Mouse (Mus musculus) midbrain, embryonic 15.5 days (tissue): ENCODE data around the gene Rin2. TPM values are rescaled to one million over a fixed set of nuclear protein-coding genes. Genes with fewer than 3 reads are reported as not detected.

Experiments
- ATAC-seq: fragments of 200-750 bp; cut with Nextera tagmentation; replicated peaks from 2 replicates; pipeline ENCODE4 v1.8.0; 2017; ENCODE audit warnings: moderate TSS enrichment
- H3K27ac ChIP-seq: fragments of 300-500 bp; sonication (generic); 2 replicates; pipeline ENCODE4 v1.5.1; 2015; ENCODE audit warnings: mild to moderate bottlenecking, inconsistent platforms
- H3K27me3 ChIP-seq: fragments of 300-500 bp; sonication (generic); replicated peaks from 2 replicates; pipeline ENCODE4 v1.6.1; 2015; ENCODE audit warnings: inconsistent platforms
- H3K36me3 ChIP-seq: fragments of 300-500 bp; sonication (generic); replicated peaks from 2 replicates; pipeline ENCODE4 v1.6.1; 2015; ENCODE audit warnings: inconsistent platforms
- H3K4me1 ChIP-seq: fragments of 300-500 bp; sonication (generic); 2 replicates; pipeline ENCODE4 v1.6.1; 2015; ENCODE audit warnings: inconsistent platforms
- H3K4me2 ChIP-seq: fragments of 300-500 bp; sonication (generic); 2 replicates; pipeline ENCODE4 v1.6.1; 2015; ENCODE audit warnings: inconsistent platforms, mild to moderate bottlenecking, moderate library complexity
- H3K4me3 ChIP-seq: fragments of 300-500 bp; sonication (generic); 2 replicates; pipeline ENCODE4 v1.5.1; 2015; ENCODE audit warnings: mild to moderate bottlenecking, inconsistent platforms
- H3K9ac ChIP-seq: fragments of 300-500 bp; sonication (generic); 2 replicates; pipeline ENCODE4 v1.6.1; 2015; ENCODE audit warnings: mild to moderate bottlenecking, inconsistent platforms
- H3K9me3 ChIP-seq: fragments of 300-500 bp; sonication (generic); 2 replicates; pipeline ENCODE4 v1.6.1; 2016; ENCODE audit warnings: inconsistent platforms
- WGBS: fragments of 180-500 bp; shearing (Covaris S2); methylation state at CpG from one replicate; pipeline ENCODE4 v1.1.7; 2015; ENCODE audit warnings: mixed read lengths; 5-methylcytosine and 5-hydroxymethylcytosine counted together
- polyA plus RNA-seq: library from polyadenylated mRNA; unstranded; fragments of >200 nt; fragmentation: Nextera tagmentation; extraction: Ambion mirVana; gene quantifications from 2 replicates; pipeline ENCODE4 v1.2.1, GENCODE M21; 2015

Gene Rin2
- polyA plus RNA-seq, 1 experiment from 2014 or later: 19.3 TPM

DNA sequence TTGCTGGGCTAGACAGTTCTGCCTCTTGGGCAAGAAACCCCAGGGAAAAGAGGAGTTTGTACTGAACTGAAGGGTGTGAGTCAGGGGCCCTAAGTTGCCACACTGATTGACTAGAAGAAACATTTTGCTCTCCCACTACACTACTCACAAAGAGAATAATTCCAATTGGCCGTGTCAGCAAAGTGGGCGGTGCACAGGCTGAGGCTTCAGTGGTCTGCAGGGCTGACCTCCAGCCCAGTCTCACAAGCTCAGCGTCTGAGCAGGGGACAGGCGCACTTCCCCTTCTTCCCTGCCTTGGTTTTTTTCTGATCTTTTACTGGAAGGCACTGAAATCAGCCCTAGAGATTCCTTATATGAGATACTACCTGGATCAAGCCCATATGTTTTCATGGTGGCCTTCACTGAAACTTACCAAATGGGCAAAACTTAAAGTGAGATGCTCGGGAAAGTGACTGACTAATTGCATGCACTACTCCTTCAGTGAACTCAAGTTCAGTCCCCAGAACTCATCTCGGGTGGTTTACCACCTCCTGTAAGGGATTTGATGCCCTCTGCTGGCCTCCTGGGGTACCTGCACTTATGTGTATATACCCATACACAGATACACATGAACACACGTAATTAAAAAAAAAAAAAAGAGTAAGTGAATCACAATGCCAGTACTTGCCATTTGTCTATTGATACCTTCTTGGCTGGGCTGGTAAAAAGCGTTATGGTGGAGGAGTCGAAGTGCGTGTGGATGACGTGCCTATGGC lies 191.9 kb downstream of the Rin2 start:
- H3K4me3 ChIP-seq: no peak overlapping the region
- ATAC-seq: no peak
- no peaks in the 10 kb centered on the region for H3K9me3 ChIP-seq
- no peaks in the 10 kb centered on the region for H3K27me3 ChIP-seq
- H3K9ac ChIP-seq: no peak overlapping the region
- no peak overlapping the region for H3K27ac ChIP-seq
- 96% methylated on average over 11 of the region's 11 CpGs for WGBS
- H3K36me3 ChIP-seq: no peaks in the 10 kb centered on the region
- H3K4me1 ChIP-seq: no peaks in the 10 kb centered on the region
- H3K4me2 ChIP-seq: no peak overlapping the region

- no peak for ATAC-seq
- H3K4me2 ChIP-seq: no peak overlapping the region
- WGBS: 78% methylated on average over 4 of the region's 4 CpGs
Observed at GRCm38 (mm10) chr2:145871308-145871707, 196.3 kb downstream of the Rin2 start.

GRCm38 (mm10) chr2:145872099-145872498 lies 197.1 kb downstream of the Rin2 start:
- no peaks in the 10 kb centered on the region for H3K27me3 ChIP-seq
- no peak overlapping the region for H3K4me2 ChIP-seq
- H3K4me3 ChIP-seq: no peak overlapping the region
- no peaks in the 10 kb centered on the region for H3K9me3 ChIP-seq
- H3K27ac ChIP-seq: no peak overlapping the region
- H3K9ac ChIP-seq: no peak overlapping the region
- H3K36me3 ChIP-seq: no peaks in the 10 kb centered on the region
- H3K4me1 ChIP-seq: no peaks in the 10 kb centered on the region
- ATAC-seq: no peak
- 87% methylated on average over 1 of the region's 1 CpGs for WGBS

More at GRCm38 (mm10) chr2:145871308-145871707, 196.3 kb downstream of the Rin2 start:
- Histone ChIP-seq H3K4me1 (no peaks in the 10 kb centered on the region), H3K27ac (no peak overlapping the region), H3K27me3 (no peaks in the 10 kb centered on the region), H3K36me3 (no peaks in the 10 kb centered on the region), H3K4me3 (no peak overlapping the region), H3K9me3 (no peaks in the 10 kb centered on the region), H3K9ac (no peak overlapping the region)

DNA sequence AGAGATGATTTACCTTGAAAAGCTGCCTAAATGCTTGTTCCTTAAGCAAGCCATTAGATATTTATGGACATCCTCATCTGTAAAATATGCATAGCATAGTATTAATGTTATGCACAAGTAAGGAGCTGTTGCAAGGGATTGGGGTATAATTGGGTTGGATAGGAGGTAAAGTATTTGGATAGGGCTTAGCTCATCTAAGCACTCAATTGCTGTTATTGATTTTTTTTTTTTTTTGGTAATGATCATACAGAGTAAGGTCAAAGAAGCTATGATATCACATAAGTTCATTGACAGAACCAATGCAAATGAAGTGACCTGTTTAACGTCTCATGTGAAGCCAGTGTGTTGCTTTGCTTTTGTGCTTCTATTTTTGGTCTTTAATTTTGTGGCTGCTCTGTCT lies 198.9 kb downstream of the Rin2 start:
- WGBS: 75% methylated on average over 1 of the region's 1 CpGs
- H3K9ac ChIP-seq: no peak overlapping the region
- no peak for ATAC-seq
- H3K4me1 ChIP-seq: no peaks in the 10 kb centered on the region
- H3K27ac ChIP-seq: no peak overlapping the region
- H3K4me3 ChIP-seq: no peak overlapping the region
- H3K27me3 ChIP-seq: no peaks in the 10 kb centered on the region
- H3K36me3 ChIP-seq: no peaks in the 10 kb centered on the region; the same call in 1 of the 2 replicates
- H3K9me3 ChIP-seq: no peaks in the 10 kb centered on the region
- no peak overlapping the region for H3K4me2 ChIP-seq

GRCm38 (mm10) chr2:145874879-145875482 lies 200.0 kb downstream of the Rin2 start:
- no peaks in the 10 kb centered on the region for H3K9me3 ChIP-seq
- H3K4me2 ChIP-seq: no peak overlapping the region
- H3K4me1 ChIP-seq: no peaks in the 10 kb centered on the region
- H3K9ac ChIP-seq: no peak overlapping the region
- H3K36me3 ChIP-seq: peaks cover 2% of the 10 kb centered on the region; the same call in 1 of the 2 replicates
- H3K27me3 ChIP-seq: no peaks in the 10 kb centered on the region
- 75% methylated on average over 3 of the region's 3 CpGs for WGBS
- H3K27ac ChIP-seq: no peak overlapping the region
- ATAC-seq: no peak
- H3K4me3 ChIP-seq: no peak overlapping the region

DNA sequence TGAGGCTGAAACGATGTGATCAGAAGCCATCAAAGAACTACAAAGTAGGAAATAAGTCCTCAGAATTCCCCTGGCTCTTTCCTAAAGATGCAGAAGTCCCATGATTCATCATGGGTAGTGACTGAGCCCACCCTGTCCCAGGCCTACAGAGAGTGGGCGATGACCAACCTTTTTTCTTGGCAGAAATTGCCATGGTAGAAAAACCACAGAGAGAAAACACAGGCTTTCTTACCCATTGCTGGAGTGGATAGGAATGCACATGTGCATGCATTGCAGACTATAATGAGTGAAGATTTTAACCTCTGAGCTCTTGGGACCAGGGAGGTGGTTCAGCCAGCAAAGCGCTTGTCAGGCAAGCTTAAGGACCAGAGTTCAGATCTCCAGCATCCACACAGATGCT lies 202.2 kb downstream of the Rin2 start:
- no peaks in the 10 kb centered on the region for H3K4me1 ChIP-seq
- H3K36me3 ChIP-seq: peaks cover 2% of the 10 kb centered on the region; the same call in 1 of the 2 replicates
- no peak overlapping the region for H3K4me2 ChIP-seq
- ATAC-seq: no peak
- WGBS: 92% methylated on average over 3 of the region's 3 CpGs
- no peak overlapping the region for H3K27ac ChIP-seq
- H3K9me3 ChIP-seq: no peaks in the 10 kb centered on the region
- no peak overlapping the region for H3K9ac ChIP-seq
- no peak overlapping the region for H3K4me3 ChIP-seq
- no peaks in the 10 kb centered on the region for H3K27me3 ChIP-seq

GRCm38 (mm10) chr2:145880887-145881747 lies 206.1 kb downstream of the Rin2 start:
- Histone ChIP-seq H3K4me3 (no peak overlapping the region), H3K36me3 (peaks cover 2% of the 10 kb centered on the region; the same call in 1 of the 2 replicates), H3K9ac (no peak overlapping the region), H3K4me2 (no peak overlapping the region), H3K27me3 (no peaks in the 10 kb centered on the region), H3K4me1 (0 out of 2 replicates have a peak, but pooled peaks cover 2% of the 10 kb centered on the region), H3K27ac (no peak overlapping the region), H3K9me3 (no peaks in the 10 kb centered on the region)
- ATAC-seq: no peak
- 69% methylated on average over 11 of the region's 11 CpGs for WGBS

GRCm38 (mm10) chr2:145881932-145882331 lies 206.9 kb downstream of the Rin2 start:
- no peak overlapping the region for H3K9ac ChIP-seq
- H3K4me1 ChIP-seq: 0 out of 2 replicates have a peak, but pooled peaks cover 2% of the 10 kb centered on the region
- no peaks in the 10 kb centered on the region for H3K9me3 ChIP-seq
- H3K4me2 ChIP-seq: no peak overlapping the region
- ATAC-seq: no peak
- peaks cover 3% of the 10 kb centered on the region; the same call in 1 of the 2 replicates for H3K36me3 ChIP-seq
- H3K4me3 ChIP-seq: no peak overlapping the region
- H3K27me3 ChIP-seq: no peaks in the 10 kb centered on the region
- WGBS: 88% methylated on average over 5 of the region's 5 CpGs
- H3K27ac ChIP-seq: no peak overlapping the region

DNA sequence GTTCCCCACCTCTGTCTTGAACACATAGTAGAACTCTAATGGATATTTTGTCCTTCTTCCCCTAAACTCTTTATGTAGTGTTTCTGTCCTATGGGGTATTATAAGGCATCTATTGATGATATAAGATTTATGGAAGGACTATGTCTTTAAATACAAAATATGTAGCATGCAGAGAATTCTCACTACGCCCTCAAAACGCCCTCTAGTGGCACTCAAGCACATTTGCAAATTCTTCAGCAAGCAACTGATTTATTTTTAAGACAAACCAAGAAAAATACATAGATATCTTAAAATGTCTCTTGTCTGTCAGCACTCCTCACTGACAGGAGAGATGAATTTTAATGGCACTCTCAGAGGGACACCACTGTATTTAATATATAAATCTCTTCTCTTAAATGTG lies 207.4 kb downstream of the Rin2 start:
- H3K9me3 ChIP-seq: no peaks in the 10 kb centered on the region
- 0 out of 2 replicates have a peak, but pooled peaks cover 2% of the 10 kb centered on the region for H3K4me1 ChIP-seq
- H3K4me3 ChIP-seq: no peak overlapping the region
- H3K4me2 ChIP-seq: no peak overlapping the region
- peaks cover 7% of the 10 kb centered on the region; the same call in 1 of the 2 replicates for H3K36me3 ChIP-seq
- H3K27me3 ChIP-seq: no peaks in the 10 kb centered on the region
- ATAC-seq: no peak
- WGBS: 20% methylated on average over 2 of the region's 2 CpGs
- no peak overlapping the region for H3K9ac ChIP-seq
- H3K27ac ChIP-seq: no peak overlapping the region

GRCm38 (mm10) chr2:145884036-145884912 lies 209.3 kb downstream of the Rin2 start:
- Histone ChIP-seq H3K4me1 (0 out of 2 replicates have a peak, but pooled peaks cover 2% of the 10 kb centered on the region), H3K4me2 (no peak overlapping the region), H3K4me3 (no peak overlapping the region), H3K27ac (peak overlapping the region; percentile 36; the same call in 1 of the 2 replicates), H3K27me3 (no peaks in the 10 kb centered on the region), H3K9ac (no peak overlapping the region), H3K36me3 (0 out of 2 replicates have a peak, but pooled peaks cover 5% of the 10 kb centered on the region), H3K9me3 (no peaks in the 10 kb centered on the region)
- 41% methylated on average over 17 of the region's 17 CpGs for WGBS
- ATAC-seq: peak; percentile 58; the same call in 1 of the 2 replicates
